Mouse (Mus musculus): ENCODE results near the gene Ddr1. TPM values are rescaled to one million over a fixed set of nuclear protein-coding genes. Genes with fewer than 3 reads are reported as not detected.

The Ddr1 gene
- total and polyA plus RNA-seq, 2 experiments, result 0.55 to 1.5 TPM

GRCm38 (mm10) chr17:35742948-35743347 lies 38.5 kb upstream of the Ddr1 start:
- no peak for DNase-seq (ENCODE audit: extremely low read depth, low read depth, low spot score)
- no peaks in the 10 kb centered on the region for H3K79me2 ChIP-seq (ENCODE audit: control insufficient read depth, insufficient read depth, low read length)
- H3K4me1 ChIP-seq (ENCODE audit: control insufficient read depth, insufficient read depth, low read length), result no peaks in the 10 kb centered on the region
- TF ChIP-seq CTCF (IDR thresholded peaks at IDR 0.05; ENCODE audit: low read depth, low read length) (no peak), POLR2A (IDR thresholded peaks at IDR 0.05; ENCODE audit: extremely low read depth, insufficient read depth, low read length) (no peak)
- H3K27ac ChIP-seq (replicated peaks; ENCODE audit: insufficient read depth, low read depth, low read length), result no peak overlapping the region
- no peak overlapping the region for H3K9ac ChIP-seq (ENCODE audit: low read depth, low read length)
- no peaks in the 10 kb centered on the region for H3K36me3 ChIP-seq (ENCODE audit: control insufficient read depth, insufficient read depth, low read length)
- no peak overlapping the region for H3K4me3 ChIP-seq (ENCODE audit: insufficient read depth, low read depth, low read length)
- no peaks in the 10 kb centered on the region for H3K27me3 ChIP-seq (ENCODE audit: control insufficient read depth, insufficient read depth, low read length)
- 80% methylated on average over 3 of the region's 3 CpGs for WGBS

GRCm38 (mm10) chr17:35741589-35742226 lies 37.3 kb upstream of the Ddr1 start:
- no peaks in the 10 kb centered on the region for H3K36me3 ChIP-seq (ENCODE audit: control insufficient read depth, insufficient read depth, low read length)
- no peak overlapping the region for H3K27ac ChIP-seq (replicated peaks; ENCODE audit: insufficient read depth, low read depth, low read length)
- 60% methylated on average over 9 of the region's 9 CpGs for WGBS
- H3K4me3 ChIP-seq (ENCODE audit: insufficient read depth, low read depth, low read length), result no peak overlapping the region
- no peaks in the 10 kb centered on the region for H3K4me1 ChIP-seq (ENCODE audit: control insufficient read depth, insufficient read depth, low read length)
- H3K27me3 ChIP-seq (ENCODE audit: control insufficient read depth, insufficient read depth, low read length), result no peaks in the 10 kb centered on the region
- no peak overlapping the region for H3K9ac ChIP-seq (ENCODE audit: low read depth, low read length)
- no peaks in the 10 kb centered on the region for H3K79me2 ChIP-seq (ENCODE audit: control insufficient read depth, insufficient read depth, low read length)
- no peak for DNase-seq (ENCODE audit: extremely low read depth, low read depth, low spot score)
- TF ChIP-seq POLR2A (IDR thresholded peaks at IDR 0.05; ENCODE audit: extremely low read depth, insufficient read depth, low read length), result no peak

GRCm38 (mm10) chr17:35740276-35740880 lies 36.0 kb upstream of the Ddr1 start:
- no peak overlapping the region for H3K9ac ChIP-seq (ENCODE audit: low read depth, low read length)
- H3K27me3 ChIP-seq (ENCODE audit: control insufficient read depth, insufficient read depth, low read length), result no peaks in the 10 kb centered on the region
- WGBS, result 81% methylated on average over 5 of the region's 5 CpGs
- H3K4me3 ChIP-seq (ENCODE audit: insufficient read depth, low read depth, low read length), result no peak overlapping the region
- no peak overlapping the region for H3K27ac ChIP-seq (replicated peaks; ENCODE audit: insufficient read depth, low read depth, low read length)
- H3K36me3 ChIP-seq (ENCODE audit: control insufficient read depth, insufficient read depth, low read length), result no peaks in the 10 kb centered on the region
- no peaks in the 10 kb centered on the region for H3K79me2 ChIP-seq (ENCODE audit: control insufficient read depth, insufficient read depth, low read length)
- TF ChIP-seq POLR2A (IDR thresholded peaks at IDR 0.05; ENCODE audit: extremely low read depth, insufficient read depth, low read length) (no peak), CTCF (IDR thresholded peaks at IDR 0.05; ENCODE audit: low read depth, low read length) (no peak)
- no peaks in the 10 kb centered on the region for H3K4me1 ChIP-seq (ENCODE audit: control insufficient read depth, insufficient read depth, low read length)
- no peak for DNase-seq (ENCODE audit: extremely low read depth, low read depth, low spot score)

- H3K4me3 ChIP-seq (ENCODE audit: insufficient read depth, low read depth, low read length), result no peak overlapping the region
- 5% methylated on average over 6 of the region's 6 CpGs for WGBS
- H3K9ac ChIP-seq (ENCODE audit: low read depth, low read length), result no peak overlapping the region
- no peak overlapping the region for H3K27ac ChIP-seq (replicated peaks; ENCODE audit: insufficient read depth, low read depth, low read length)
- H3K36me3 ChIP-seq (ENCODE audit: control insufficient read depth, insufficient read depth, low read length), result no peaks in the 10 kb centered on the region
- H3K27me3 ChIP-seq (ENCODE audit: control insufficient read depth, insufficient read depth, low read length), result no peaks in the 10 kb centered on the region
- H3K79me2 ChIP-seq (ENCODE audit: control insufficient read depth, insufficient read depth, low read length), result no peaks in the 10 kb centered on the region
- peak; percentile 67 for DNase-seq (ENCODE audit: extremely low read depth, low read depth, low spot score)
- no peak for TF ChIP-seq POLR2A (IDR thresholded peaks at IDR 0.05; ENCODE audit: extremely low read depth, insufficient read depth, low read length)
- peak; percentile 73 for TF ChIP-seq CTCF (IDR thresholded peaks at IDR 0.05; ENCODE audit: low read depth, low read length)
- H3K4me1 ChIP-seq (ENCODE audit: control insufficient read depth, insufficient read depth, low read length), result no peaks in the 10 kb centered on the region
These were observed 35.3 kb upstream of the Ddr1 start for GRCm38 (mm10) chr17:35739675-35740074.

GRCm38 (mm10) chr17:35737743-35738142 lies 33.3 kb upstream of the Ddr1 start:
- Histone ChIP-seq H3K27ac (replicated peaks; ENCODE audit: insufficient read depth, low read depth, low read length) (no peak overlapping the region), H3K79me2 (ENCODE audit: control insufficient read depth, insufficient read depth, low read length) (no peaks in the 10 kb centered on the region), H3K4me3 (ENCODE audit: insufficient read depth, low read depth, low read length) (no peak overlapping the region), H3K4me1 (ENCODE audit: control insufficient read depth, insufficient read depth, low read length) (no peaks in the 10 kb centered on the region), H3K27me3 (ENCODE audit: control insufficient read depth, insufficient read depth, low read length) (no peaks in the 10 kb centered on the region), H3K36me3 (ENCODE audit: control insufficient read depth, insufficient read depth, low read length) (no peaks in the 10 kb centered on the region), H3K9ac (ENCODE audit: low read depth, low read length) (no peak overlapping the region)
- TF ChIP-seq POLR2A (IDR thresholded peaks at IDR 0.05; ENCODE audit: extremely low read depth, insufficient read depth, low read length) (no peak), CTCF (IDR thresholded peaks at IDR 0.05; ENCODE audit: low read depth, low read length) (peak; percentile 83)
- WGBS, result 22% methylated on average over 12 of the region's 12 CpGs
- peak; percentile 48 for DNase-seq (ENCODE audit: extremely low read depth, low read depth, low spot score)

GRCm38 (mm10) chr17:35736280-35736960 lies 32.0 kb upstream of the Ddr1 start:
- Histone ChIP-seq H3K79me2 (ENCODE audit: control insufficient read depth, insufficient read depth, low read length) (no peaks in the 10 kb centered on the region), H3K27ac (replicated peaks; ENCODE audit: insufficient read depth, low read depth, low read length) (no peak overlapping the region), H3K4me1 (ENCODE audit: control insufficient read depth, insufficient read depth, low read length) (no peaks in the 10 kb centered on the region), H3K36me3 (ENCODE audit: control insufficient read depth, insufficient read depth, low read length) (no peaks in the 10 kb centered on the region), H3K27me3 (ENCODE audit: control insufficient read depth, insufficient read depth, low read length) (no peaks in the 10 kb centered on the region), H3K9ac (ENCODE audit: low read depth, low read length) (no peak overlapping the region), H3K4me3 (ENCODE audit: insufficient read depth, low read depth, low read length) (no peak overlapping the region)
- WGBS, result 43% methylated on average over 12 of the region's 12 CpGs
- TF ChIP-seq POLR2A (IDR thresholded peaks at IDR 0.05; ENCODE audit: extremely low read depth, insufficient read depth, low read length), result no peak
- TF ChIP-seq CTCF (IDR thresholded peaks at IDR 0.05; ENCODE audit: low read depth, low read length), result peak; percentile 89
- DNase-seq (ENCODE audit: extremely low read depth, low read depth, low spot score), result peak; percentile 29
